Mouse (Mus musculus): Measurements from ENCODE around the gene Metrnl. TPM values are rescaled to one million over a fixed set of nuclear protein-coding genes. Genes with fewer than 3 reads are reported as not detected.

Metrnl gene
- total and polyA plus RNA-seq, 3 experiments = 0.33 to 1.1 (median 1.1) TPM

GRCm38 (mm10) chr11:121654406-121654945, 46.9 kb upstream of the Metrnl start:
- Histone ChIP-seq H3K4me3 (replicated peaks in 1 of 3; ENCODE audit: low read depth in 2 of 3, low read length in 2 of 3, poor library complexity in 1 of 3) (no peak overlapping the region), H3K4me1 (ENCODE audit: control insufficient read depth in 1 of 2, insufficient read depth in 2 of 2) (peaks cover 0 to 6% of the 10 kb centered on the region in 2 experiments; a peak in 1 of 4 replicates), H3K79me2 (replicated peaks; ENCODE audit: control insufficient read depth, extremely low read depth, insufficient read depth, poor library complexity, severe bottlenecking) (no peaks in the 10 kb centered on the region), H3K36me3 (replicated peaks in 1 of 2; ENCODE audit: control insufficient read depth in 1 of 2, insufficient read depth in 1 of 2, low read length in 1 of 2) (peaks cover 25 to 70% of the 10 kb centered on the region in 2 experiments), H3K27me3 (replicated peaks) (no peaks in the 10 kb centered on the region), H3K9ac (ENCODE audit: insufficient read depth, low read depth) (no peak overlapping the region), H3K4me2 (ENCODE audit: insufficient read depth, low read depth, poor library complexity, severe bottlenecking) (no peak overlapping the region), H3K9me3 (replicated peaks; ENCODE audit: low read length) (no peaks in the 10 kb centered on the region), H3K27ac (ENCODE audit: insufficient read depth, low read depth) (no peak overlapping the region)
- in situ Hi-C loops (cut with MboI; ENCODE audit: low pct_ligation_motif_present, low pct_unique_long_range_greater_than_20kb, low sequenced_read_pairs) = no loop called here
- no peak for DNase-seq (ENCODE audit: extremely low read depth)
- dilution Hi-C loops (cut with MboI; ENCODE audit: extremely low pct_ligation_motif_present, extremely low pct_unique_long_range_greater_than_20kb, low sequenced_read_pairs) = no loop called here
- TF ChIP-seq USF1 (IDR thresholded peaks at IDR 0.05; ENCODE audit: low read depth, low read length) (no peak), UBTF (IDR thresholded peaks at IDR 0.05; ENCODE audit: low read depth, low read length) (no peak), NELFE (IDR thresholded peaks at IDR 0.05; ENCODE audit: low read depth, low read length) (no peak), POLR2AphosphoS2 (IDR thresholded peaks at IDR 0.05; ENCODE audit: low read depth, low read length) (no peak), ZNF384 (IDR thresholded peaks at IDR 0.05; ENCODE audit: low read depth, low read length) (no peak), SMC3 (IDR thresholded peaks at IDR 0.05; ENCODE audit: low read depth, low read length) (no peak), GABPA (IDR thresholded peaks at IDR 0.05; ENCODE audit: insufficient replicate concordance, low read depth, low read length) (no peak)

GRCm38 (mm10) chr11:121655166-121655806, 46.1 kb upstream of the Metrnl start:
- Histone ChIP-seq H3K4me2 (ENCODE audit: insufficient read depth, low read depth, poor library complexity, severe bottlenecking) (no peak overlapping the region), H3K79me2 (replicated peaks; ENCODE audit: control insufficient read depth, extremely low read depth, insufficient read depth, poor library complexity, severe bottlenecking) (no peaks in the 10 kb centered on the region), H3K9ac (ENCODE audit: insufficient read depth, low read depth) (no peak overlapping the region), H3K36me3 (replicated peaks in 1 of 2; ENCODE audit: control insufficient read depth in 1 of 2, insufficient read depth in 1 of 2, low read length in 1 of 2) (peaks cover 17 to 71% of the 10 kb centered on the region in 2 experiments), H3K27me3 (replicated peaks) (no peaks in the 10 kb centered on the region), H3K9me3 (replicated peaks; ENCODE audit: low read length) (no peaks in the 10 kb centered on the region), H3K4me3 (replicated peaks in 1 of 3; ENCODE audit: low read depth in 2 of 3, low read length in 2 of 3, poor library complexity in 1 of 3) (no peak overlapping the region), H3K4me1 (ENCODE audit: control insufficient read depth in 1 of 2, insufficient read depth in 2 of 2) (peaks cover 0 to 6% of the 10 kb centered on the region in 2 experiments; a peak in 1 of 4 replicates), H3K27ac (ENCODE audit: insufficient read depth, low read depth) (no peak overlapping the region)
- TF ChIP-seq ZNF384 (IDR thresholded peaks at IDR 0.05; ENCODE audit: low read depth, low read length) (no peak), RCOR1 (conservative IDR thresholded peaks at IDR 0.05; ENCODE audit: low read depth, low read length) (no peak), HCFC1 (IDR thresholded peaks at IDR 0.05; ENCODE audit: low read depth, low read length) (no peak), EP300 (IDR thresholded peaks at IDR 0.05; ENCODE audit: low read length) (no peak), UBTF (IDR thresholded peaks at IDR 0.05; ENCODE audit: low read depth, low read length) (no peak), MAFK (IDR thresholded peaks at IDR 0.05; ENCODE audit: insufficient replicate concordance, low read length) (no peak), JUN (IDR thresholded peaks at IDR 0.05; ENCODE audit: insufficient read depth, low read depth, low read length) (no peak), POLR2AphosphoS2 (IDR thresholded peaks at IDR 0.05; ENCODE audit: low read depth, low read length) (no peak), GABPA (IDR thresholded peaks at IDR 0.05; ENCODE audit: insufficient replicate concordance, low read depth, low read length) (no peak), MEF2A (IDR thresholded peaks at IDR 0.05; ENCODE audit: borderline replicate concordance, low read depth, low read length) (no peak), ETS1 (conservative IDR thresholded peaks at IDR 0.05; ENCODE audit: low read depth, low read length) (no peak), NELFE (IDR thresholded peaks at IDR 0.05; ENCODE audit: low read depth, low read length) (no peak), USF1 (IDR thresholded peaks at IDR 0.05; ENCODE audit: low read depth, low read length) (no peak), SMC3 (IDR thresholded peaks at IDR 0.05; ENCODE audit: low read depth, low read length) (no peak), E2F4 (IDR thresholded peaks at IDR 0.05; ENCODE audit: insufficient replicate concordance, low read depth, low read length) (no peak), BHLHE40 (IDR thresholded peaks at IDR 0.05; ENCODE audit: low read depth, low read length) (no peak), MYC (IDR thresholded peaks at IDR 0.05; ENCODE audit: low read depth, low read length) (no peak), CHD2 (IDR thresholded peaks at IDR 0.05; ENCODE audit: low read length) (no peak)
- dilution Hi-C loops (cut with MboI; ENCODE audit: extremely low pct_ligation_motif_present, extremely low pct_unique_long_range_greater_than_20kb, low sequenced_read_pairs) (no loop called here), in situ Hi-C loops (cut with MboI; ENCODE audit: low pct_ligation_motif_present, low pct_unique_long_range_greater_than_20kb, low sequenced_read_pairs) (no loop called here)
- no peak for DNase-seq (ENCODE audit: extremely low read depth)
